Mouse (Mus musculus): Measurements from ENCODE around the gene Lpgat1.

DNA sequence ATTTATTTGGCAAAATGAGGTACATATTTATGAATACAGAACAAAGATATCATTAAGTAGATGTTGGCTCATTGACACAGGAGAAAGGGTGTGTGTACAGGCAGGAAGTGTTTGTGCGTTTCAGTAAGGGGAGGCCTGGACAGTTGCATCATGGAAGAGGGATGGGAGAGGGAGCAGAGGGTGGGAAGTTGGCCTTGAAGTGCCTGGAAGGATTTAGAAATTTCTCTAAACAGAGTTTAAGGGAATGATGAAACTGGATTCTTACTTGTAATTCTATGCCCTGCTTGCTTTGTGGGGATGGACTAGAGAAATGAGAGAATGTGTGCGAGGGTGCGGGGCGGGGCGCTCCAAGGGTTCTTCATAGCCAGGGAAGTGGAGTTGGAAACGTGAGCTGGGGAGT, 20.2 kb downstream of the Lpgat1 start:
- TF ChIP-seq GATA1 (IDR thresholded peaks at IDR 0.05; ENCODE audit: borderline replicate concordance, low read length) (no peak), FLI1 (IDR thresholded peaks at IDR 0.05; ENCODE audit: low read length) (no peak)
